Mouse (Mus musculus): ENCODE results near the gene Olfr1349.
"Not testable (repeated sequence)": the region's sequence is repeated elsewhere in the genome, so short reads cannot be mapped to it uniquely, and the experiment has no call there.

Olfr1349 gene

DNA sequence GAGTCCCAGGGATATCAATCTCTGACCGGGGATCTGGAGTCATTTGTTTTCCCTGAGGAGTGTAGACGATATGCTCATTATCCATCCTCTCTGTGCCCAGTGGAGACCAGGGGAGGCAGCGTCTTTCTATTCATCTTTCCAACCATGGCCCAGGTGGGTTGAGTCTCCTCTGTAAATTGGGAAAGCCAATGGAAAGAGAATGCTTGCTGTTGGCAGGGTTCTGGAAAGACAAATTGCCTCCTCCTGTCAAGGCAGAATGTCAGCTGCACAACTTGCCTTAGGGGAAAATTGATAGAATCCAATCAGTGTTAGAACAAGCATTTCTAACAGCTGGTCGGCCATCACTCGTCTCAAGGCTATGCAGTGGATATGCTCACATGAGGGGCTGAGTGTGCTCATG lies at the start of gene Olfr1349:
Gene Olfr1349, minus strand, starts transcription at position 101 of the 400 bp plus-strand sequence.
- no peak for DNase-seq (ENCODE audit: low read depth)

DNA sequence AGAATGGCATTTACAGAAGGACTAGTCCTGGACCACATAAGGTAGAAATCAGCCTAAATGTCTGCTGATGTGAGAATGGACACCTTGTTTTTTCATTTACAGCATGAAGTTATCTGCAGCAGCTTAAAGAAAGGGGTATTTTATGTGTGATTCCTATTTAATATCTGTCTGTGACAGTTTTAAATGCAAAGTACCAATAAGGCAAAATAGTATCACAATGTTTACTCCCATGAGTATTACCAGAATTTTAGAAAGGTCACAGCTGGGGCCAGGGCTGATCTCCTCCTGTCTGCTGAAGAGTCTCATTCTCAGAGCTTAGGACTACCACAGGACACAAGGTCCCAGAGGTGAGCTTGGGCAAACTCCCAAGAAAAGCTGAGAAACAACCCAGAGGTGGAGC lies 41.8 kb upstream of the Olfr1349 start, which contains the start of gene Olfr1350:
Gene Olfr1350, plus strand, starts transcription at position 301 of the 400 bp plus-strand sequence.
- no peak for DNase-seq (ENCODE audit: low read depth)

DNA sequence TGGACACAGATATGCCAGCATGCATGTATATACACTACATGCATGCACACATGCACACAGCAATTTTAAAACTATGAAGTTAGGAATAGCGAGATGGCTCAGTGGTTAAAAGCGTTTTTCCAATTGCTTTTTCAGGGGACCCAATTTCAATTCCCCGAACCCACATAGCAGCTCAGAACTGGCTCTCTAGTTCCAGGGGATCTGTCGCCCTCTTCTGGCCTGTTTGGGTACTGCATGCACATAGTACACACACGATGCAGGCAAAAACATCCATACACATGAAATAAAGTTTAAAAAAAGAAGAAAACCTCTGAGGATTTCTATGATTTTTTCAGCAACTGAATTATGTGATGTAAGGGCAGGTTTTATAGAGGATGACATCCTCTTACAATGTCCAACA lies 3.4 kb upstream of the Olfr1349 start:
- DNase-seq (ENCODE audit: low read depth) = peak; percentile 6

DNA sequence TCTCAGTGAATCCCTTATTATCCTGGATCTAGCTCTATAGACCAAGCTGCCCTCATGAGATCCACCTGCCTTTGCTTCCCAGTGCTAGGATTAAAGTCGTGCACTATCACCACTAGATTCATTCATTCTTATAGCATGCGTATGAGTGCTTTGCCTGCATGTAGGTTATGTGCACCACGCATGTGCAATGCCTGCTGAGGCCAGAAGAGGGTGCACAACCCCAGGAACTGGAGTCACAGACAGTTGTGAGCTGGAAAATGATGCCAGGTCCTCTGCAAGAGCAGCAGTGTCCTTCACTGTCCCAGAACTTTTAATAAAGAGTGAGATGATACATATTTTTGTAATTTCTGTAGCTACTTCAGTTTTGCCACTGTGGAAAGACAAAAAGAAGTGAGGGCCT lies 2.3 kb upstream of the Olfr1349 start:
- no peak for DNase-seq (ENCODE audit: low read depth)

DNA sequence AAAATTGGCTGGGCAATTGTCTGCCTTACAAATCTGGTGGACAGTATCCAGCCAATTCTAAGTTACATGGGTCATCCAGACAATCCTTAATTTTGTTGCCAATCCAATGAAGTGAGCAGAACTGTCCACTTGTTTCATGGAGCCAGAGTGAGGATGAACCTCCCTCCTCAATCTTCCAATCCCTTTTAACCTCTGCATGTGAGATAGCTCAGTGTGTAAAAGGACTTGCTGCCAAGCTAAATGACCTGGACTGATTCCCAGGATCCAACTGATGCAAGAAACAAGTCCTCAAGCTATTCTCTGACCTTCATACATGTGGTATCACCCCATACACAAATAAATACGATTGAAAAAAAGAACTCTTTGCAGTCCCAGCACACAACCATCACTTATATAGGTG lies 1.1 kb downstream of the Olfr1349 start:
- no peak for DNase-seq (ENCODE audit: low read depth)

DNA sequence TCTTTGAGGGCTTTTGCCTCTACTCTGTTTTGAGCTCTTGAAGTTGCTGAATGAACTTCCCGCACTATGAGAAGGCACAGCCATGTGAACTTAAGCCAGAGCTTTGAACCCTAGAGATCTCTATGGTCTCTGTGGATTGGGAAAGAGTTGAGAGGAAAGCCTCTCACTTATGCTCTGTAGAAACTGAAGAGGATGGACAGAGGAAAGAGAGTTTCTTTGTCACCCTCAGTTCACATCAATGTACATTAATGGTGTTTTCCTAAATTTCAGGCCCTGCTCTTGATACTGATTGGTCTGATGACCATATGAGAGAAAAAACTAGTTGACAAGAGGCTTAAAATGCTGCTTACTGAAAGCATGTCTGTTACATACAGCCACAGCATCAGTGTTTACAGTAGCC lies 14.1 kb downstream of the Olfr1349 start, which contains the start of gene Olfr1348:
Gene Olfr1348, minus strand, starts transcription at position 101 of the 400 bp plus-strand sequence.
- DNase-seq (ENCODE audit: low read depth) = no peak

DNA sequence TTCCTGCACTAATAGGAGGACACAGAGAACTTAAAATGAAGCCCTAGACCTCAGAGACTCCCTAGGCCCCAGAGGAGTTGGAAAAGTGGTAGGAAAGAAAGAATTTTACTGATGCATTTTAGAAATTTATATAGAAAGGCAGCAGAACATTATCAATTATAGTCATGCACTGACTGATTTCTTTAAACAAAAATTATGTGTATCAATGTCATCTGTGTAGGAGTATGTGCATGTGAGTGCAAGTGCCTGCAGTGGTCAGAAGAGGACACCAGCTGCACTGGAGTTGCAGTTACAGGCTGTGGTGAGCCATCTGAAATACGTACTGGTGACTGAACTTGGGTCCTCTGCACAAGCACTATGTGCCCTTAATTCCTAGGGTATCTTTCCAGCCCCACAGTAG lies 23.1 kb downstream of the Olfr1349 start, which contains the start of gene Olfr1347:
Gene Olfr1347, minus strand, starts transcription at position 101 of the 400 bp plus-strand sequence.
- DNase-seq (ENCODE audit: low read depth) = no peak

DNA sequence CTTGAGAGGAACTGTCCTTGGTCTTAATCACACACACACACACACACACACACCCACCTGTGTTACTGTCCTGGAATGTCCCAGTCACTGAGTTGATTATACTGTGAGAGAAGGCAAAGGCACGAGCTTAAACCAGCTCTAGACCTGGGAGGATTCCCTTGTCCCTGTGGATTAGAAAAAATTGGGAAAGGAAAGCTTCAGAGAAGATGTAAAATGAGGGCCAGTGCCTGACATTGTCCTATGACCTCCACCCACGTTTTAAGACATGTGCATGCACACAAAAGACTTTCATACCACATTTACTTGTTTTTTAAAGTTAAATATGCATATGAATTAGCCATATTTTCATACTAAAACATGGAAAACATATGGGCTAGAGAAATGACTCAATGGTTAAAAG lies 35.9 kb downstream of the Olfr1349 start, which contains the start of gene Olfr5:
Gene Olfr5, minus strand, starts transcription at position 101 of the 400 bp plus-strand sequence.
- DNase-seq (ENCODE audit: low read depth) = no peak

DNA sequence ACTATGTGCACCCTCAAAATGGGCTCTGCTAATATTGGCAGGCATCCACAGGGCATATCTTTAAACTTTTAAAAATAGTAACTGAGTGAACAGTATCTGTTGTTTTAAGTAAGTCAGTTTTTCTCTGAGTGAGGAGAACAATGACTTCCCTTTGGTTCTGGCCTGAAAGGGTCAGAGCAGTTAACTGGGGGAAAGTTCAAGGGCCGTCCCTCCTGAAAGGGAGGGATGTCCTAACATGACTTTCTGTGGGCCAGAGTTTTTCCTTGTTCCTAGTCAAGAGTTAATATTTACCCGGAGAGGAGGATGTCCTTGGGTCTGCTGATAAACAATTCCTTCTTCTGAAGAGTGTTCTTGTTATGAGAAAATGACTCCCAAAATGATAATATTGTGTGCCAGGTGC lies 45.1 kb downstream of the Olfr1349 start:
- not testable (repeated sequence) for DNase-seq (ENCODE audit: low read depth)

DNA sequence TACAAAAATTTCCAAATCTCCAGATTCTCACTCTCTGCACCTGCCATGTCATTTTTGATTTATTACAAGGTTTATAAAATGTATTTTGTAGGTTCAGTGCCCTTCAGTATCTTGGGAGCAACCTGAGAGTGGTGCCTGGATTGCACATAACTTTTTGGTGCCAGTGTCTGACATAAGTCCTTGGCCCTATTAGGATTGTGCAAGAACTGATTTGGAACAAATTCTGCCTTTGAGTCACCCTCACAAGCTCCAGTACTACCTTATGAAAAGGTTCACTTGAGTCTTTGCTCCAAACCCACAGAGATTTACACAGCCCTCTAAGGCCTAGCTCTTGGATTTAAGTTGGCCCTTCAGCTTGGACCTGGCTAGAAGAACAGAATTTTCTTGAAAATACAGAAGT lies 55.8 kb downstream of the Olfr1349 start, which contains the start of gene Olfr1346:
Gene Olfr1346, plus strand, starts transcription at position 151 of the 400 bp plus-strand sequence.
- no peak for DNase-seq (ENCODE audit: low read depth)
